Mouse (Mus musculus): ENCODE results near the gene Clcc1. TPM values are rescaled to one million over a fixed set of nuclear protein-coding genes. Genes with fewer than 3 reads are reported as not detected.

The Clcc1 gene
- polyA plus RNA-seq, 1 experiment: 19.8 TPM

- H3K4me3 ChIP-seq (ENCODE audit: insufficient read depth, poor library complexity, severe bottlenecking): no peak overlapping the region
- peaks cover 60% of the 10 kb centered on the region for H3K36me3 ChIP-seq (ENCODE audit: control insufficient read depth, insufficient read depth)
These were observed 47.5 kb downstream of the Clcc1 start for GRCm38 (mm10) chr3:108701256-108701655.

GRCm38 (mm10) chr3:108702789-108703188 is 49.1 kb downstream of the Clcc1 start:
- no peak overlapping the region for H3ac ChIP-seq (ENCODE audit: control insufficient read depth, insufficient read length, low read depth)
- H3K27me3 ChIP-seq (ENCODE audit: control insufficient read depth, insufficient read depth, insufficient read length): no peaks in the 10 kb centered on the region
- peaks cover 39% of the 10 kb centered on the region for H3K79me2 ChIP-seq (ENCODE audit: control insufficient read depth, insufficient read depth)
- H3K79me3 ChIP-seq (ENCODE audit: low read depth): peaks cover 18% of the 10 kb centered on the region
- no peak for TF ChIP-seq USF1 (IDR thresholded peaks at IDR 0.05; ENCODE audit: low read depth)
- TF ChIP-seq MAX (IDR thresholded peaks at IDR 0.05): no peak
- no peak for TF ChIP-seq MYOD1 (IDR thresholded peaks at IDR 0.05; ENCODE audit: control insufficient read depth, insufficient read length, low read depth)
- H3K36me3 ChIP-seq (ENCODE audit: control insufficient read depth, insufficient read depth): peaks cover 47% of the 10 kb centered on the region
- H3K4me3 ChIP-seq (ENCODE audit: insufficient read depth, poor library complexity, severe bottlenecking): no peak overlapping the region

More at GRCm38 (mm10) chr3:108701256-108701655, 47.5 kb downstream of the Clcc1 start:
- Histone ChIP-seq H3K79me2 (ENCODE audit: control insufficient read depth, insufficient read depth) (peaks cover 23% of the 10 kb centered on the region), H3ac (ENCODE audit: control insufficient read depth, insufficient read length, low read depth) (no peak overlapping the region), H3K79me3 (ENCODE audit: low read depth) (peaks cover 15% of the 10 kb centered on the region), H3K27me3 (ENCODE audit: control insufficient read depth, insufficient read depth, insufficient read length) (no peaks in the 10 kb centered on the region)
- TF ChIP-seq CTCF (IDR thresholded peaks at IDR 0.05; ENCODE audit: control insufficient read depth, insufficient read depth, insufficient read length) (no peak), CEBPB (IDR thresholded peaks at IDR 0.05; ENCODE audit: low read depth) (no peak), MAX (IDR thresholded peaks at IDR 0.05) (no peak), MYOD1 (IDR thresholded peaks at IDR 0.05; ENCODE audit: control insufficient read depth, insufficient read length, low read depth) (no peak), FOSL1 (IDR thresholded peaks at IDR 0.05; ENCODE audit: insufficient read depth, low read length, poor library complexity, severe bottlenecking) (no peak), USF1 (IDR thresholded peaks at IDR 0.05; ENCODE audit: low read depth) (no peak), MYOG (IDR thresholded peaks at IDR 0.05; ENCODE audit: control insufficient read depth, extremely low read depth, insufficient read length) (no peak)

- TF ChIP-seq USF1 (IDR thresholded peaks at IDR 0.05; ENCODE audit: low read depth) (no peak), CTCF (IDR thresholded peaks at IDR 0.05; ENCODE audit: control insufficient read depth, insufficient read depth, insufficient read length) (no peak), FOSL1 (IDR thresholded peaks at IDR 0.05; ENCODE audit: insufficient read depth, low read length, poor library complexity, severe bottlenecking) (no peak), CEBPB (IDR thresholded peaks at IDR 0.05; ENCODE audit: low read depth) (no peak), MYOD1 (IDR thresholded peaks at IDR 0.05; ENCODE audit: control insufficient read depth, insufficient read length, low read depth) (no peak)
- Histone ChIP-seq H3K36me3 (ENCODE audit: control insufficient read depth, insufficient read depth) (peaks cover 6% of the 10 kb centered on the region), H3K4me3 (ENCODE audit: insufficient read depth, poor library complexity, severe bottlenecking) (no peak overlapping the region), H3ac (ENCODE audit: control insufficient read depth, insufficient read length, low read depth) (no peak overlapping the region), H3K79me2 (ENCODE audit: control insufficient read depth, insufficient read depth) (peaks cover 100% of the 10 kb centered on the region), H3K27me3 (ENCODE audit: control insufficient read depth, insufficient read depth, insufficient read length) (no peaks in the 10 kb centered on the region), H3K79me3 (ENCODE audit: low read depth) (peaks cover 61% of the 10 kb centered on the region)
These were observed 57.6 kb downstream of the Clcc1 start for GRCm38 (mm10) chr3:108711296-108711695.

GRCm38 (mm10) chr3:108713065-108713675 is 59.5 kb downstream of the Clcc1 start:
- TF ChIP-seq MYOD1 (IDR thresholded peaks at IDR 0.05; ENCODE audit: control insufficient read depth, insufficient read length, low read depth) (no peak), FOSL1 (IDR thresholded peaks at IDR 0.05; ENCODE audit: insufficient read depth, low read length, poor library complexity, severe bottlenecking) (no peak), CEBPB (IDR thresholded peaks at IDR 0.05; ENCODE audit: low read depth) (no peak), CTCF (IDR thresholded peaks at IDR 0.05; ENCODE audit: control insufficient read depth, insufficient read depth, insufficient read length) (no peak), MAX (IDR thresholded peaks at IDR 0.05) (no peak), MYOG (IDR thresholded peaks at IDR 0.05; ENCODE audit: control insufficient read depth, extremely low read depth, insufficient read length) (no peak)
- Histone ChIP-seq H3K79me2 (ENCODE audit: control insufficient read depth, insufficient read depth) (peaks cover 100% of the 10 kb centered on the region), H3K4me3 (ENCODE audit: insufficient read depth, poor library complexity, severe bottlenecking) (no peak overlapping the region), H3K36me3 (ENCODE audit: control insufficient read depth, insufficient read depth) (peaks cover under 1% of the 10 kb centered on the region), H3K27me3 (ENCODE audit: control insufficient read depth, insufficient read depth, insufficient read length) (no peaks in the 10 kb centered on the region), H3ac (ENCODE audit: control insufficient read depth, insufficient read length, low read depth) (no peak overlapping the region), H3K79me3 (ENCODE audit: low read depth) (peaks cover 74% of the 10 kb centered on the region)

GRCm38 (mm10) chr3:108714837-108715236 is 61.1 kb downstream of the Clcc1 start:
- H3K79me3 ChIP-seq (ENCODE audit: low read depth): peaks cover 78% of the 10 kb centered on the region
- no peak overlapping the region for H3K4me3 ChIP-seq (ENCODE audit: insufficient read depth, poor library complexity, severe bottlenecking)
- TF ChIP-seq CTCF (IDR thresholded peaks at IDR 0.05; ENCODE audit: control insufficient read depth, insufficient read depth, insufficient read length) (no peak), USF1 (IDR thresholded peaks at IDR 0.05; ENCODE audit: low read depth) (no peak)
- H3ac ChIP-seq (ENCODE audit: control insufficient read depth, insufficient read length, low read depth): no peak overlapping the region
- no peaks in the 10 kb centered on the region for H3K27me3 ChIP-seq (ENCODE audit: control insufficient read depth, insufficient read depth, insufficient read length)
- H3K36me3 ChIP-seq (ENCODE audit: control insufficient read depth, insufficient read depth): peaks cover 3% of the 10 kb centered on the region
- H3K79me2 ChIP-seq (ENCODE audit: control insufficient read depth, insufficient read depth): peaks cover 100% of the 10 kb centered on the region

- Histone ChIP-seq H3ac (ENCODE audit: control insufficient read depth, insufficient read length, low read depth) (no peak overlapping the region), H3K4me3 (ENCODE audit: insufficient read depth, poor library complexity, severe bottlenecking) (no peak overlapping the region), H3K36me3 (ENCODE audit: control insufficient read depth, insufficient read depth) (peaks cover 3% of the 10 kb centered on the region), H3K79me3 (ENCODE audit: low read depth) (peaks cover 77% of the 10 kb centered on the region), H3K79me2 (ENCODE audit: control insufficient read depth, insufficient read depth) (peaks cover 88% of the 10 kb centered on the region), H3K27me3 (ENCODE audit: control insufficient read depth, insufficient read depth, insufficient read length) (no peaks in the 10 kb centered on the region)
- TF ChIP-seq FOSL1 (IDR thresholded peaks at IDR 0.05; ENCODE audit: insufficient read depth, low read length, poor library complexity, severe bottlenecking): no peak
- no peak for TF ChIP-seq USF1 (IDR thresholded peaks at IDR 0.05; ENCODE audit: low read depth)
- no peak for TF ChIP-seq MYOG (IDR thresholded peaks at IDR 0.05; ENCODE audit: control insufficient read depth, extremely low read depth, insufficient read length)
- TF ChIP-seq MAX (IDR thresholded peaks at IDR 0.05): no peak
- TF ChIP-seq CTCF (IDR thresholded peaks at IDR 0.05; ENCODE audit: control insufficient read depth, insufficient read depth, insufficient read length): no peak
- no peak for TF ChIP-seq MYOD1 (IDR thresholded peaks at IDR 0.05; ENCODE audit: control insufficient read depth, insufficient read length, low read depth)
- TF ChIP-seq CEBPB (IDR thresholded peaks at IDR 0.05; ENCODE audit: low read depth): no peak
These were observed 64.3 kb downstream of the Clcc1 start for GRCm38 (mm10) chr3:108717896-108718502.
